Mouse (Mus musculus): ENCODE measurements around the gene Lsm2. TPM values are rescaled to one million over a fixed set of nuclear protein-coding genes. Genes with fewer than 3 reads are reported as not detected.
"Not testable (repeated sequence)": the region's sequence is repeated elsewhere in the genome, so short reads cannot be mapped to it uniquely, and the experiment has no call there.

Lsm2 gene
- polyA plus RNA-seq, 1 experiment from 2014 or later = 265 TPM

- no peak for ATAC-seq (ENCODE audit: insufficient read depth)
- H3K4me1 ChIP-seq (ENCODE audit: insufficient read depth) = 0 out of 2 replicates have a peak, but pooled peaks cover 4% of the 10 kb centered on the region
- WGBS = 78% methylated on average over 4 of the region's 4 CpGs
These were observed 38.4 kb upstream of the Lsm2 start for GRCm38 (mm10) chr17:34943128-34943815.

GRCm38 (mm10) chr17:34944362-34944761 is 37.3 kb upstream of the Lsm2 start:
- Histone ChIP-seq H3K9ac (no peak overlapping the region), H3K27me3 (ENCODE audit: insufficient read depth, low read length) (no peaks in the 10 kb centered on the region), H3K27ac (ENCODE audit: low read depth) (no peak overlapping the region), H3K36me3 (ENCODE audit: insufficient read depth) (peaks cover under 1% of the 10 kb centered on the region), H3K4me1 (ENCODE audit: insufficient read depth) (0 out of 2 replicates have a peak, but pooled peaks cover 4% of the 10 kb centered on the region), H3K4me2 (no peak overlapping the region), H3K9me3 (ENCODE audit: low read depth, low read length) (no peaks in the 10 kb centered on the region), H3K4me3 (ENCODE audit: low read depth, low read length) (no peak overlapping the region)
- ATAC-seq (ENCODE audit: insufficient read depth) (no peak), DNase-seq (peak; percentile 25)
- TF ChIP-seq CTCF (IDR thresholded peaks at IDR 0.05; ENCODE audit: low read depth) = no peak

More at GRCm38 (mm10) chr17:34943128-34943815, 38.4 kb upstream of the Lsm2 start:
- no peak for DNase-seq
- Histone ChIP-seq H3K4me2 (no peak overlapping the region), H3K9me3 (ENCODE audit: low read depth, low read length) (no peaks in the 10 kb centered on the region), H3K9ac (no peak overlapping the region), H3K4me3 (ENCODE audit: low read depth, low read length) (no peak overlapping the region), H3K27me3 (ENCODE audit: insufficient read depth, low read length) (no peaks in the 10 kb centered on the region), H3K27ac (ENCODE audit: low read depth) (no peak overlapping the region), H3K36me3 (ENCODE audit: insufficient read depth) (no peaks in the 10 kb centered on the region)
- no peak for TF ChIP-seq CTCF (IDR thresholded peaks at IDR 0.05; ENCODE audit: low read depth)

- peaks cover 23% of the 10 kb centered on the region for H3K36me3 ChIP-seq (ENCODE audit: insufficient read depth)
- peaks cover 10% of the 10 kb centered on the region for H3K4me1 ChIP-seq (ENCODE audit: insufficient read depth)
- no peak overlapping the region for H3K9ac ChIP-seq
- 84% methylated on average over 5 of the region's 5 CpGs for WGBS
- ATAC-seq (ENCODE audit: insufficient read depth) = no peak
- DNase-seq = no peak
- no peak for TF ChIP-seq CTCF (IDR thresholded peaks at IDR 0.05; ENCODE audit: low read depth)
- no peak overlapping the region for H3K4me3 ChIP-seq (ENCODE audit: low read depth, low read length)
- H3K9me3 ChIP-seq (ENCODE audit: low read depth, low read length) = no peaks in the 10 kb centered on the region
- no peaks in the 10 kb centered on the region for H3K27me3 ChIP-seq (ENCODE audit: insufficient read depth, low read length)
- H3K4me2 ChIP-seq = no peak overlapping the region
- no peak overlapping the region for H3K27ac ChIP-seq (ENCODE audit: low read depth)
These were observed 35.0 kb upstream of the Lsm2 start for GRCm38 (mm10) chr17:34946486-34947140.

- Histone ChIP-seq H3K4me3 (ENCODE audit: low read depth, low read length) (no peak overlapping the region), H3K9ac (no peak overlapping the region), H3K27ac (ENCODE audit: low read depth) (no peak overlapping the region), H3K4me1 (ENCODE audit: insufficient read depth) (peaks cover 8% of the 10 kb centered on the region), H3K4me2 (no peak overlapping the region), H3K36me3 (ENCODE audit: insufficient read depth) (peaks cover 25% of the 10 kb centered on the region), H3K27me3 (ENCODE audit: insufficient read depth, low read length) (no peaks in the 10 kb centered on the region), H3K9me3 (ENCODE audit: low read depth, low read length) (no peaks in the 10 kb centered on the region)
- TF ChIP-seq CTCF (IDR thresholded peaks at IDR 0.05; ENCODE audit: low read depth) = peak; percentile 61
- ATAC-seq (ENCODE audit: insufficient read depth) (no peak), DNase-seq (peak; percentile 80)
- 19% methylated on average over 8 of the region's 8 CpGs for WGBS
These were observed 34.1 kb upstream of the Lsm2 start for GRCm38 (mm10) chr17:34947606-34948005.

GRCm38 (mm10) chr17:34948721-34949552 is 32.7 kb upstream of the Lsm2 start:
- 49% methylated on average over 9 of the region's 9 CpGs for WGBS
- H3K27me3 ChIP-seq (ENCODE audit: insufficient read depth, low read length); H3K4me3 ChIP-seq (ENCODE audit: low read depth, low read length); H3K4me1 ChIP-seq (ENCODE audit: insufficient read depth); H3K9me3 ChIP-seq (ENCODE audit: low read depth, low read length); H3K9ac ChIP-seq; ATAC-seq (ENCODE audit: insufficient read depth); H3K4me2 ChIP-seq; H3K27ac ChIP-seq (ENCODE audit: low read depth): not testable (repeated sequence)
- DNase-seq = peak; percentile 21
- peaks cover 25% of the 10 kb centered on the region for H3K36me3 ChIP-seq (ENCODE audit: insufficient read depth)

- Histone ChIP-seq H3K27me3 (ENCODE audit: insufficient read depth, low read length) (no peaks in the 10 kb centered on the region), H3K4me1 (ENCODE audit: insufficient read depth) (peaks cover 8% of the 10 kb centered on the region), H3K9me3 (ENCODE audit: low read depth, low read length) (no peaks in the 10 kb centered on the region), H3K27ac (ENCODE audit: low read depth) (peak overlapping the region; percentile 51; the same call in 1 of the 2 replicates), H3K36me3 (ENCODE audit: insufficient read depth) (peaks cover 25% of the 10 kb centered on the region), H3K4me2 (no peak overlapping the region), H3K9ac (no peak overlapping the region), H3K4me3 (ENCODE audit: low read depth, low read length) (no peak overlapping the region)
- WGBS = 29% methylated on average over 4 of the region's 4 CpGs
- peak; percentile 60 for DNase-seq
- no peak for TF ChIP-seq CTCF (IDR thresholded peaks at IDR 0.05; ENCODE audit: low read depth)
- peak; percentile 23 for ATAC-seq (ENCODE audit: insufficient read depth)
These were observed 32.1 kb upstream of the Lsm2 start for GRCm38 (mm10) chr17:34949553-34949969.

All from lung, embryonic 14.5 days (tissue).